Mouse (Mus musculus): ENCODE measurements around the gene Slc7a15. TPM values are rescaled to one million over a fixed set of nuclear protein-coding genes. Genes with fewer than 3 reads are reported as not detected.
A peak's percentile ranks its signal among the peaks of the same experiment; 100 is the strongest.

The Slc7a15 gene
- polyA plus RNA-seq, 1 experiment = not detected

DNA sequence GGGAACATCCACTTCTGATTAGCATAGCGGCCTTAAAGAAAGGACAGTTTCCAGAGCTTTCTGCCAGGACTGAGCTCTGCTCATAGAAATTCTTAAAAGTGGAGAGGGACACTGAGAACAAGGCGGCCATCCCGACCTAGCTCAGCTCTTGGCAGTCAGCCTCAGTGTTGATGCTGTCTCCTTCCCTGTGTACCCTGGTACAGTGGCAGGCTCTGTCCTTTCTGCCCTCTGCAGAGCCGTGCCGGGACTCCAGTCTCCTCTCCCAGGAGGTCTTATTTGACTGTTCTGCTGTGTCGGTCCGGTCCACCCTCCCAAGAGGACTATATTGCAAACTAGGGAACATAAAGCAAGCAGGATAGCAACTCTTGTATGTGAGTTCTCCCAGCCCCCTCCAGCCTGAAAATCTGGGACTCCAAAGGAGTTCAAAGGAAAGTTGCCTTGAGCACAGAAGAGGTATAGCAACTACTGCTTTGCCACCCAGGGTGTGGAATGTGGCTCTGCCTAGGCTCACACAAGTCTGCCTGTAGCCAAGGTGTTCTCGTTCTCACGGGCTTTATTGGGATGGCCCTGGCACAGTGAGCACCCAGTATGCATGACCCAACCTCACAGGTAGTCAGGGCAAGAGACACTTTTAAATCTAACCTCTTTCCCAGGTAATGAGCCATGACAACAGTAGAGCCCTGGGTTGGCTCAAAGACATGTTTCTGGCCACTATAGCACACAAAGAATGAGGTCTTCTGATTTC is 62.5 kb downstream of the Slc7a15 start:
- H3K4me1 ChIP-seq (ENCODE audit: control insufficient read depth, insufficient read depth, insufficient read length, low read length) = no peaks in the 10 kb centered on the region
- H3K4me3 ChIP-seq (ENCODE audit: insufficient read depth, low read depth, low read length) = no peak overlapping the region
- no peak overlapping the region for H3K27ac ChIP-seq (replicated peaks; ENCODE audit: low read depth, low read length)

DNA sequence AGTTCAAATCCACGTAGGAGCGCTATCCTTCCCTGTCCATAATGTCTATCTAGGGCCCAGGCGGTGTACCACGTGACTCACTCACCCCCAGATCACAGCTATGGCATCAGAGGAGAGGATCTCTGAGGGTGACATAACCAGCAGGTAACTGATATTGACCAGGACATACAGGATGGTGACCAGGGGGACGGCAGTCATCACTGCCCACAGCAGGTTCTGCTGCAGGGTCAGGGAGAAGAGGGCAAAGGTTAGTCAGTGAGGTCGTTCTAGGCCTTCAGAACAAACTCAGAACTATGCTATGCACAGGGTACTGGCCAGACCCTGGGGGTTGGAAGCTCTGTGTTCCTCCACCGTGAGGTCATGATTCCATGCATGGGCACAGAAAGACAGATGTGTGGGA is 63.3 kb downstream of the Slc7a15 start:
- H3K4me1 ChIP-seq (ENCODE audit: control insufficient read depth, insufficient read depth, insufficient read length, low read length) = no peaks in the 10 kb centered on the region
- H3K27ac ChIP-seq (replicated peaks; ENCODE audit: low read depth, low read length) = no peak overlapping the region
- no peak overlapping the region for H3K4me3 ChIP-seq (ENCODE audit: insufficient read depth, low read depth, low read length)

DNA sequence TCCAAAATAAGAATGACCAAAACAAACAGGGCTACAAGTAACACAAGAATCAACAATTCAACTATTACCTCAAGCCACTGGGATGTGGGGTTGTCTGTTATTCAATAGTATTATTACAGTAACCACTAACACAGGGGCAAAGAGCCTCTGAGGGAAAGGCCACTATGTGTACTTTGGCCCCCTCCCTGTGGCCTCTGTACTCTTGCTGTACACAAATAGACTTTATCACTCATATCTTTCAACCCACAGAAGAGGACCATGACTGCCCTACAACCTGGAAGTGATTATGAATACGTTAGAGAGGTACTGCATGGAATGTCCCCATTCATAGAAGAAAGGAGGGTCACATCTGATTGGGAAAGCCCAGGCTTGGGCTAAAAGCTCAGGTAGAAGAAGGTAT is 64.0 kb downstream of the Slc7a15 start:
- Histone ChIP-seq H3K4me3 (ENCODE audit: insufficient read depth, low read depth, low read length) (no peak overlapping the region), H3K27ac (replicated peaks; ENCODE audit: low read depth, low read length) (no peak overlapping the region), H3K4me1 (ENCODE audit: control insufficient read depth, insufficient read depth, insufficient read length, low read length) (no peaks in the 10 kb centered on the region)

DNA sequence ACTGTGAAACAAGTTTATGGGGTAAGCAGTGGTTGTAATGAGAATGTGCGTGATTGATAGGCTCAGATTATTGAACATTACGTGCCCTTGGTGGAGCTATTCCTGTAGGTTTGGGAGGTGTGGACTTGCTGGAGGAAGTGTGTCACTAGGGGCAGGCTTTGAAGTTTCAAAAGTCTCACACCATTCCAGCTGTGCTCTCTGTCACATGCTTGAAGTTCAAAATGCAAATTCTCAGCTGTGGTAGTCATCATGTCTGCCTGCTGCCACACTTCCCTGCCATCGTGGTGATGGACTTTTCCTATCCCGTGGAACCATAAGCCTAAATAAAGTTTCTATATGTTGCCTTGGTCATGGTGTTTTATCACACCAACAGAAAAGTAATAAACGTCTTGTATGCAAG is 71.1 kb downstream of the Slc7a15 start:
- Histone ChIP-seq H3K27ac (replicated peaks; ENCODE audit: low read depth, low read length) (no peak overlapping the region), H3K4me1 (ENCODE audit: control insufficient read depth, insufficient read depth, insufficient read length, low read length) (no peaks in the 10 kb centered on the region), H3K4me3 (ENCODE audit: insufficient read depth, low read depth, low read length) (no peak overlapping the region)

DNA sequence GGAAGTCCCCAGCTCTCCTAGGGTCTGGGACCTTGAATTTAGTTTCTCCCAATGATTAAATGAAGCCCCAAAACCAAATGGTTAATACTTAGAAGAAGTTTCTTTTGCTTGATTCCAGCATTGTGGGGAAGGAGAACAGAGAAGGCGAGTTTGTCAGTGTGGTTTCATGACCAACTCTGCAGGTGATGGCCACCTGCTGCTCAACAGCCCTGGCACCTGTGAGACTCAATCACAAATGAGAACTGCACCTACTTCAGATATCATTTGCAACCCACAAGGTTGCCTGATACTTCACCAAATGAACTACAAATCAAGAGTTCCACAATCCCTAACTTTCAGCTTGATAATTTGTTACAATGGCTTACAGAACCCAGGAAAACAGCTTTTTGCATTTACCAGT is 71.7 kb downstream of the Slc7a15 start:
- no peaks in the 10 kb centered on the region for H3K4me1 ChIP-seq (ENCODE audit: control insufficient read depth, insufficient read depth, insufficient read length, low read length)
- no peak overlapping the region for H3K4me3 ChIP-seq (ENCODE audit: insufficient read depth, low read depth, low read length)
- no peak overlapping the region for H3K27ac ChIP-seq (replicated peaks; ENCODE audit: low read depth, low read length)

DNA sequence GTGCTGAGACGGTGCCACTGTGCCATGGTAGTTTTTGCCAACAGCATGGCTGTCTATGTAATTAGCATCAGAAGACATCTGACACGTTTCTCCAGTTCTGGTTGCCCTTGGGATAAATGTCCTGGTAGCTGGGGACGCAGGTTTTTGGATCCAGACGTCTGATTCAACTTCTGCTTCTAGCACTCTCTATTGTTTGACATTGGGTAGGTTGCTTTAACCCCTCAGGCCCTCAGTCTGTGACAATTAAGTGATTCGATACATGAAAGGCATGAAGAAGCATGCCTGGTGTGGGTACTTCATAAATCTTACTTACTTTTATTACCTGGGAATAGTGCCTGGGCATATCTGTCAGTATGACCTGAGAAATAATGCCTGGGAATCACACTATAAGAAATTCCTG is 74.8 kb downstream of the Slc7a15 start:
- Histone ChIP-seq H3K4me1 (ENCODE audit: control insufficient read depth, insufficient read depth, insufficient read length, low read length) (no peaks in the 10 kb centered on the region), H3K27ac (replicated peaks; ENCODE audit: low read depth, low read length) (no peak overlapping the region), H3K4me3 (ENCODE audit: insufficient read depth, low read depth, low read length) (no peak overlapping the region)

DNA sequence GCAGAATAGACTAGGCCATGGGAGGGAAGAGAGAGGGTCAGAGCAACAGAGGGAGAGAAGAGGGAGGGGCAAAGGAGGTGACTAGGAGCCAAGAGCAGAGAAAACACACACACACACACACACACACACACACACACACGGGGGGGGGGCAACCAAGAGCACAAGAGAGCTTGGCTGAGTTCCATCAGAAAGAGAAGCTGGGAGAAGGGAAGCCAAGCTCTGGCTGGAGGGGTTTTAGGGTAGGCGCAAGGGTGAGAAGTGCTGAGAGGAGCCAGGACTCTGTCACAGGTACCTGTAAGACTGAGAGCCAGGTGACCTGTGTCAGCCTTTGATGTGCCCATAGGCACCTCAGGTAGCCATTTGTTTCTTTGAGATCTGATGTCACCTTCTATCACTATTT is 76.2 kb downstream of the Slc7a15 start:
- Histone ChIP-seq H3K4me1 (ENCODE audit: control insufficient read depth, insufficient read depth, insufficient read length, low read length) (no peaks in the 10 kb centered on the region), H3K27ac (replicated peaks; ENCODE audit: low read depth, low read length) (no peak overlapping the region), H3K4me3 (ENCODE audit: insufficient read depth, low read depth, low read length) (no peak overlapping the region)

DNA sequence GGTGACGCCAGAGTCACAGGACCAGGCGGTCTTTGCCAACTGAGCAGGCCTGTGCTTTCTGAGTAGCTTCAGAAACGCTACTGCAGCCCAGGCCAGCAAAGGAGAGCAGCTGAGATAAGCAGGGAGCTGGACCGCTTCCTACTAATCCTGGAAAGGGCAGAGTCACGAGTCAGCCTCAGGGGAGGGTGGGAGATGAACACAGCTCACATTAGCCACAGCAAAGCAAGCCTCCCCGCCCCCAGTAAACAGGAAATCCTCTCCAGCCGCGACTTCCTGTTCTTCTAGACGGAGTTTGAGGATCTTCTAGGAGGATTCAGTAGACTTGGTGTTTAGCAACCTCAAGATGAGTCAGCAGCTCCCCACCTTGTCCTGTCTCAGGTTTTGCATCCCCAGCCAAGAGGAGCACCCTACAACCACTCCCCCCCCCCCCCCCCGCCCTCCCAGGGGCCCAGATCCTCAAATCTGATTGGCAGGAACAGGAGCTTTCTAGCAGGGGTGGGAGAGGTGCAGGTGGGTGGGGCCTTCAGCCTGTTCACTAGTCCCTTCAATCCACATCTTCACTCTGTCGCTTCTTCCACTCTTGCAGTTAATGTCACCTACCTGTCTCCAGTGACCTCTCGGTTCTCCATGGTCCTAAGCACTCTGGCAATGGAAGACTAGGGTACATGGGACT is 77.4 kb downstream of the Slc7a15 start:
- Histone ChIP-seq H3K27ac (replicated peaks; ENCODE audit: low read depth, low read length) (no peak overlapping the region), H3K4me3 (ENCODE audit: insufficient read depth, low read depth, low read length) (no peak overlapping the region), H3K4me1 (ENCODE audit: control insufficient read depth, insufficient read depth, insufficient read length, low read length) (no peaks in the 10 kb centered on the region)

DNA sequence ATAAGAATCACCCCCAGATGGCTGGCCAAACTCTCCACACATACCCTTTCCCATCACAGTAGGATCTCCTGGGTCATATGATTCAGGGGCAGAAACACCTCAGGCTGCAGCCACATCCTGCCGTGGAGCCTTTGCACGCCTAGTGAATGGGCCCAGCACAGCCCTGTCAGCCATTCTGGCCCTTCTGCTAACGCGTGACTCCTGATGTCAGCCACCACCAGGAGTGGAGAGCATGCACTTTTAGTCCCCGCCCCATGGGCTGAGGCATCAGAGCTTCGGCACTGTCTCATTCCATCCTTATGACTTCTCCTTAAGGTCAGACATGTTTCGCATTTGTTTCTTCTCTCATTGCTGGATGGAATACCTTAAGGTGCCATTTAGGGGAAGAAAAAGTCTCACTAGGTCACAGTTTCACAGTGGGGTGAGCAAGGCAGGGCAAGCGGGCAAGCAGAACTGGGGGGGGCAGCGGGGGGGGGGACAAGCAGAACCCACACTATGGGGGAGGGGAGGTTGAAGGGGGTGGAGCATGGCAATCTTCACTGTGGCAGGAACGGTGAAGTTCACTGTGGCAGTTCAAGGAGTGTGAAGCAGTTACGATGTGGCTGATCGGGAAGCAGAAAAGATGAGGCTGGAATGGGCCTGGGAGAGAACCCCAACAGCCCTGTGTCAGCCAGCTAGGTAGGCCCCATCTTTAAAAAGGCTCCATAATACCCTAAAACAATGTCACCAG is 79.3 kb downstream of the Slc7a15 start:
- peak overlapping the region; percentile 54 for H3K27ac ChIP-seq (replicated peaks; ENCODE audit: low read depth, low read length)
- no peaks in the 10 kb centered on the region for H3K4me1 ChIP-seq (ENCODE audit: control insufficient read depth, insufficient read depth, insufficient read length, low read length)
- H3K4me3 ChIP-seq (ENCODE audit: insufficient read depth, low read depth, low read length) = no peak overlapping the region

DNA sequence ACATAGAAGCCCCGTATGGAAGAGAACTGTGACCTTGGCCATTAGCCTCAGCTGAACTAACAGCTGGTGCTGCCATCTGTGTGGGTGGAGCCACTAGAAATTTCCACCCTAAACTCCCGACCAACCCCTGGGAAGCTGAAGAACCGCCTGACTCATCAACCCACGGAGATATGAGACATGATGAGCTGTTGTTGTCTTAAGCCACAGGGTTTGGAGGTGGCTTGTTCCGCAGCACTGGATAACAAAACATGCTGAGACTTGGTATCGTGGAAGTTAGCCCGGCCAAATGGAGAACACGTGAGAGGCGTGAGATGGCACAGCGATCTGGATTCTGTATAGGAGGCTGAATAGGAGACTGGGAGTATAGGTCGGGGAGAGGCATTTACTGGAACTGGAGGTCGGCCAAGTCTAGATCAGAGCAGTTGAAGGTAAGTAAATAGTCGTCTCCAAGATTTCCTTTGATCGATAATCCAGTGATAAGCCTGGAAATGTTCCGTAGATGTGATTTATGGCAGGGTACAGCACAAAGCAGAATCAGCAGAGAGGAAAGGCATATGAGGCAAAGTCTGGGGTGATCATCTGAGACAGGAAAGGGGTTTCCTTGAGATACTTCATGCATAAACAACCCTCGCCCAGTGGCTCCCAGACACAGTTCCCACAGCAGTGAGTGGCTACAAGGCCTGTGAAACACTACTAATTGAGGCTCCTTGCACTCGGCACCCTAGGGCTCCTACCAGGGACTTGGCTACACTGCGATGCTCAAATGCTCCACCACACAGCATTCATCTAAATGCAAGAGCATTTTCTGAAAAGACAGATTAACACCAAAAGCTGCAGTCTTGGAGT is 87.6 kb downstream of the Slc7a15 start:
- H3K27ac ChIP-seq (replicated peaks; ENCODE audit: low read depth, low read length) = peak overlapping the region; percentile 4; the same call in 1 of the 2 replicates
- H3K4me1 ChIP-seq (ENCODE audit: control insufficient read depth, insufficient read depth, insufficient read length, low read length) = no peaks in the 10 kb centered on the region
- peak overlapping the region; percentile 15; the same call in 1 of the 2 replicates for H3K4me3 ChIP-seq (ENCODE audit: insufficient read depth, low read depth, low read length)

DNA sequence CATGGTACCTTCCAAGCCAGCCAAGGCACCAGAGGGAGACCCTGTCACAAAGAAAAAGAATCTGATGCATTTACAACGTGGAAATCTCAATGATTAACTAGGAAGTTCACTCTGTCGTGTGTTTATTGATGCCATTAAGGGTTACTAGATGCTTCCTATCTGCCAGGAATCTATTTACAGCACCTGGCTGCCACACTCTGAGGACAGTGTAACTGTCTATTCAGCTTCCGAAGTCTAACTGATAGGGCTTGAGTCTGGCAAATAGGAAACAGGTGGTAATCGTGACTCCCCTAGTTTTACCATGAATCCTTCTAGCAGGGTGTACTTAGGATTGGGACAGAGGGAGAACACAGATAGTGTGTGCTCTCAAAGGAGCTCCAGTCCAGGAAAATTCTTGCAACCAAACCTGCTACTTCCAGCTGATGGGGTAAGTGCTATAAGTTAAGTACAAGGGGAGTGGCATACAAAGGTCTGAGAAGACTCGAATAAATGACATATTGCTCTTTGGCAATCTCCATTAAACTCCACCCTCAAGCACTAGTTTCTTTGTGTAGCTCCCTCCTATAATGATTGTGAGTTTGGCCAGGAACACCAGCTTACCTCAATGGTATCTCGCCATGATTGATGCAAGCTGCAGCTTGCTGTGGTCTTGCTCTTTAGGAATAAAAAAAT is 88.4 kb downstream of the Slc7a15 start:
- Histone ChIP-seq H3K27ac (replicated peaks; ENCODE audit: low read depth, low read length) (0 out of 2 replicates have a peak overlapping the region, but pooled peaks have one; percentile 31), H3K4me3 (ENCODE audit: insufficient read depth, low read depth, low read length) (no peak overlapping the region), H3K4me1 (ENCODE audit: control insufficient read depth, insufficient read depth, insufficient read length, low read length) (no peaks in the 10 kb centered on the region)

DNA sequence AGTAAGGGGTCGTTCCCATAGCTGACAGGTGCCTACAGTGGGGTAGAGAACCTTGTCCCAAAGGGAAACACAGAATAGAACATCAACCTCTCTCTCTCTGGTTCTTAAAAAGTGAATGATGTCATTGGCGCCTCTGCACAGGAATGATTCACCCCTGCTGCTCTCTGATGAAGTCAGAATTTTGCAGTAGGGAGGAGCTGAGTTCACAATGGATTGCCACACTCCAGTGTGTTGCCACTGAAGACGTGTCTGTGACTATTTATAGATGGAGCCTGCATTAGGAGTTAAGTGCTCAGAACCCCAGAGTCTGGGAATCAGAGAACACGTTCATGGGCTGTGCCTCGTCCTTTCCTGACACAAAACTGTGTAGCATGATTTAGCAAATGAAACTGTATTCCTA is 89.2 kb downstream of the Slc7a15 start:
- Histone ChIP-seq H3K4me1 (ENCODE audit: control insufficient read depth, insufficient read depth, insufficient read length, low read length) (no peaks in the 10 kb centered on the region), H3K4me3 (ENCODE audit: insufficient read depth, low read depth, low read length) (no peak overlapping the region), H3K27ac (replicated peaks; ENCODE audit: low read depth, low read length) (0 out of 2 replicates have a peak overlapping the region, but pooled peaks have one; percentile 31)

DNA sequence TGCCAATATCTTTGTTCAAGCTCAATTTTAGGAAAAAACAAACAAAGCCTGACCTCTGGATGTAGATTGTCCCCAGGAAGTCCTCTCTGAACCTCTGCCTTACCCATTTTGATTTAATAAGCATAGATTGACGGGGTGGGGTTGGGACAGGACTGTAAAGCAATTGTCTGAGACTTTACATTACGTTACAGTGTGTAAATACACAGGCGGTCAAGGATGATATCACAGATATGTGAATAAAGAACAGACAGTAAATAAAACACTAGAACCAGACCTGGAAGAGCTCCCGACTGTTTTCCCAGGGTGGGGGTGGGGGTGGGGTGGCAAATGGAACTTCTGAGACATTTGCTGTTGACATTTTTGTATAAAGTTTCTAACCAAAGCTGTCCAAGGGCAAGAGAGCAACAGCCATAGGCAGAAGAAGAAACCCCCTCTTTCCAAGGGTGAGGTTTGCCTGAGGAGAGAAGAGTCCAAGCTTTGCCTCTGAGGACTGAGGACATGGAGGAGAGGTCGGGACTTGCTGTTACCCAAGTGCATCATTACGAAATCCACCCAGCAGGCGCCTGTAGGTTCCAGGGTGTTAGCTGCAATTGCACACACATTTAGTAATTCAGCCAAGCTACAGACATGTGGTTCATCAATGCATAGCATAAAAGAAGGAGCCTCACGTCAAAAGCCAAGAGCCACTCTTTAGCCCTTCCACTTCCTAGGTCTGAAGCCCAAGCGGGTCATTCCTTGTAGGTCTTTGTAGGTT is 91.7 kb downstream of the Slc7a15 start:
- Histone ChIP-seq H3K4me3 (ENCODE audit: insufficient read depth, low read depth, low read length) (no peak overlapping the region), H3K27ac (replicated peaks; ENCODE audit: low read depth, low read length) (peak overlapping the region; percentile 72), H3K4me1 (ENCODE audit: control insufficient read depth, insufficient read depth, insufficient read length, low read length) (no peaks in the 10 kb centered on the region)

DNA sequence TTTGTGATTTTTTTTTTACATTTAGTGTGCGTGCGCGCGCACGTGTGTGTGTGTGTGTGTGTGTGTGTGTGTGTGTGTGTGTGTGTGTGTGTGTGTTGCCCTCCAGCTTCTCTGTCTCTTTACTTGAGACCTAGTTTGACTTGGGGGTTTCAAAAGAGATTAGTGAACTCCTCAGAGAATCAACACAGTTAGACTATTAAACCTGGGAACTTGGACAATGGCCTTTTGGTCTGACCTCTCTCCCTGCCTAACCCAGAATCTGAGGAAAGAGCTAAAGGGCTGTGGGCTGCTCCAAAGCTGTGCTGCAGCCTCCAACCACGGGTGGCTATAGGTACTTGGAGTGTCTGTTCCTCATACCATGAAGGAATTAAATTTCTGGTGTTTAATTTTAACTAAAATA is 94.7 kb downstream of the Slc7a15 start:
- 0 out of 2 replicates have a peak, but pooled peaks cover 3% of the 10 kb centered on the region for H3K4me1 ChIP-seq (ENCODE audit: control insufficient read depth, insufficient read depth, insufficient read length, low read length)
- H3K27ac ChIP-seq (replicated peaks; ENCODE audit: low read depth, low read length) = no peak overlapping the region
- no peak overlapping the region for H3K4me3 ChIP-seq (ENCODE audit: insufficient read depth, low read depth, low read length)

All from brown adipose tissue, adult 24 weeks (tissue).